Mouse (Mus musculus): ENCODE measurements at regions not wholly inside any gene's neighbourhood (a gene's known extent, or its start where the extent isn't known, plus 50 kb on each side); places are given as distances from the start of the nearest gene placed in this dataset.

GRCm38 (mm10) chr10:117471036-117471817, 91.4 kb upstream of the Cpsf6 start:
- no peak overlapping the region for H3K4me3 ChIP-seq (ENCODE audit: low read depth, low read length)
- no peak overlapping the region for H3K27ac ChIP-seq (ENCODE audit: low read length)
- H3K4me1 ChIP-seq (ENCODE audit: control insufficient read depth, insufficient read depth, low read length): no peaks in the 10 kb centered on the region
- H3K27me3 ChIP-seq (ENCODE audit: control insufficient read depth, insufficient read depth, low read length): no peaks in the 10 kb centered on the region
- no peaks in the 10 kb centered on the region; the same call in 1 of the 2 replicates for H3K9me3 ChIP-seq (ENCODE audit: control insufficient read depth, low read depth, low read length)
- no peaks in the 10 kb centered on the region for H3K36me3 ChIP-seq (ENCODE audit: control insufficient read depth, insufficient read depth, low read length)
- no peak overlapping the region for H3K9ac ChIP-seq (replicated peaks; ENCODE audit: low read depth, low read length)
- no peak overlapping the region for H3K4me2 ChIP-seq (replicated peaks; ENCODE audit: low read depth, low read length)
- ATAC-seq (ENCODE audit: insufficient number of reproducible peaks, insufficient read depth, low FRiP score, low read depth): no peak
- WGBS: 36% methylated on average over 8 of the region's 8 CpGs

- 88% methylated on average over 2 of the region's 2 CpGs for WGBS
- H3K4me2 ChIP-seq (replicated peaks; ENCODE audit: low read depth, low read length): no peak overlapping the region
- H3K4me1 ChIP-seq (ENCODE audit: control insufficient read depth, insufficient read depth, low read length): no peaks in the 10 kb centered on the region
- H3K9me3 ChIP-seq (ENCODE audit: control insufficient read depth, low read depth, low read length): no peaks in the 10 kb centered on the region; the same call in 1 of the 2 replicates
- no peak for ATAC-seq (ENCODE audit: insufficient number of reproducible peaks, insufficient read depth, low FRiP score, low read depth)
- no peaks in the 10 kb centered on the region for H3K27me3 ChIP-seq (ENCODE audit: control insufficient read depth, insufficient read depth, low read length)
- H3K36me3 ChIP-seq (ENCODE audit: control insufficient read depth, insufficient read depth, low read length): no peaks in the 10 kb centered on the region
- no peak overlapping the region for H3K9ac ChIP-seq (replicated peaks; ENCODE audit: low read depth, low read length)
- H3K4me3 ChIP-seq (ENCODE audit: low read depth, low read length): no peak overlapping the region
- H3K27ac ChIP-seq (ENCODE audit: low read length): no peak overlapping the region
These were observed 90.7 kb upstream of the Cpsf6 start for GRCm38 (mm10) chr10:117470481-117470880.

- H3K9ac ChIP-seq (replicated peaks; ENCODE audit: low read depth, low read length): no peak overlapping the region
- WGBS: 94% methylated on average over 3 of the region's 3 CpGs
- ATAC-seq (ENCODE audit: insufficient number of reproducible peaks, insufficient read depth, low FRiP score, low read depth): no peak
These were observed 89.8 kb upstream of the Cpsf6 start for GRCm38 (mm10) chr10:117469573-117470090.

DNA sequence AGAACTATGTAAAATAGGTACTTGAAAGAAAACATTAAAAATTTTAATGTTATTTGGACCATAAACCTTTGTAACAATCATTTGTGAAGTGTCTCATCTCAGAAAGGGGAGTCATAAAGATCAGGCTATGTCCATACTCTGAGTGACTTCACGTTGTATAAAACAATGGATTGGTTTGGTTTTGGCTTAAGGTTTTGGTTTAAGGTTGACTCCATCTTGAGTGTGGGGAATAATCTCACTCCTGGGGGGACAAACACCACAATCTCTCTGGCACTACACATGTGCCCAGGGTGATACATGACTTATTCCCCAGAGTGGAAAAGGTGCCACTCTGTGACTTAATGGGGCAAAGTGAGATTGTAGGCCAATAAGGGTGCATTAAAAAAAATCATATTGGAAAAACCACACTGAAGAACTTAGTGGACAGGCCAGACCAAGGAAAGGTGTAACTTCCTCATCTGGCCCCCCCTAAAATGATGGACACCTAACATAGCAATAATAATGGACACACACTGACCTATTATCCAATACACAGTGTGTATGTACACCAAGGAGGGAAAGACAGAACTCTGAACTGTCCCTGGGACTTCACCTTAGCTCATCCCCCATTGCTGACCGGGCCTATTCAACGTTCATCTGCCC, 89.2 kb upstream of the Cpsf6 start:
- ATAC-seq (ENCODE audit: insufficient number of reproducible peaks, insufficient read depth, low FRiP score, low read depth): no peak
- Histone ChIP-seq H3K9me3 (ENCODE audit: control insufficient read depth, low read depth, low read length) (no peaks in the 10 kb centered on the region; the same call in 1 of the 2 replicates), H3K27ac (ENCODE audit: low read length) (no peak overlapping the region), H3K4me1 (ENCODE audit: control insufficient read depth, insufficient read depth, low read length) (no peaks in the 10 kb centered on the region), H3K9ac (replicated peaks; ENCODE audit: low read depth, low read length) (no peak overlapping the region), H3K4me3 (ENCODE audit: low read depth, low read length) (no peak overlapping the region), H3K27me3 (ENCODE audit: control insufficient read depth, insufficient read depth, low read length) (no peaks in the 10 kb centered on the region), H3K4me2 (replicated peaks; ENCODE audit: low read depth, low read length) (no peak overlapping the region), H3K36me3 (ENCODE audit: control insufficient read depth, insufficient read depth, low read length) (no peaks in the 10 kb centered on the region)
- 89% methylated on average over 3 of the region's 3 CpGs for WGBS

More at GRCm38 (mm10) chr10:117469573-117470090, 89.8 kb upstream of the Cpsf6 start:
- H3K36me3 ChIP-seq (ENCODE audit: control insufficient read depth, insufficient read depth, low read length): no peaks in the 10 kb centered on the region
- no peaks in the 10 kb centered on the region; the same call in 1 of the 2 replicates for H3K9me3 ChIP-seq (ENCODE audit: control insufficient read depth, low read depth, low read length)
- no peaks in the 10 kb centered on the region for H3K4me1 ChIP-seq (ENCODE audit: control insufficient read depth, insufficient read depth, low read length)
- no peak overlapping the region for H3K27ac ChIP-seq (ENCODE audit: low read length)
- no peak overlapping the region for H3K4me3 ChIP-seq (ENCODE audit: low read depth, low read length)
- H3K27me3 ChIP-seq (ENCODE audit: control insufficient read depth, insufficient read depth, low read length): no peaks in the 10 kb centered on the region
- H3K4me2 ChIP-seq (replicated peaks; ENCODE audit: low read depth, low read length): no peak overlapping the region

GRCm38 (mm10) chr10:117468381-117468780, 88.6 kb upstream of the Cpsf6 start:
- Histone ChIP-seq H3K27ac (ENCODE audit: low read length) (no peak overlapping the region), H3K36me3 (ENCODE audit: control insufficient read depth, insufficient read depth, low read length) (no peaks in the 10 kb centered on the region), H3K4me2 (replicated peaks; ENCODE audit: low read depth, low read length) (no peak overlapping the region), H3K4me1 (ENCODE audit: control insufficient read depth, insufficient read depth, low read length) (no peaks in the 10 kb centered on the region), H3K9me3 (ENCODE audit: control insufficient read depth, low read depth, low read length) (no peaks in the 10 kb centered on the region), H3K4me3 (ENCODE audit: low read depth, low read length) (no peak overlapping the region), H3K9ac (replicated peaks; ENCODE audit: low read depth, low read length) (no peak overlapping the region), H3K27me3 (ENCODE audit: control insufficient read depth, insufficient read depth, low read length) (no peaks in the 10 kb centered on the region)
- WGBS: 79% methylated on average over 4 of the region's 4 CpGs
- no peak for ATAC-seq (ENCODE audit: insufficient number of reproducible peaks, insufficient read depth, low FRiP score, low read depth)

DNA sequence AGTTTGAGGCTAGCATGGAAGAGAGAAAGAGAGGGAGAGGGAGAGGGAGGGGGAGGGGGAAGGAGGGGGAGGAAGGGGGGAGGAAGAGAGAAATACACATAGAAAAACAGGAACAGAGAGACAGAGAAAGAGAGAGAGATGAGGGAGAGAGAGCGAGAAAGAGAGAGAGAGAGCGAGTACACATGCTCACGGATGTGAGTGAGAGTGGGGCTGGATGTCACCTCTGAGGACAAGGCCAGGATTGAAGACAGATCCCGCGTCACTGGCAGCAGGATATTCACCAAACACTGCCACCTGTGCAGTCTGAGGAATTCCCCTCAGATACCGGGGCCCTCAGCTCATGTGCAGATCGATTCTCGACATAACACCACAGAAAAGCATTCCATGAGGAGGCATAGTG, 87.3 kb upstream of the Cpsf6 start:
- H3K9me3 ChIP-seq (ENCODE audit: control insufficient read depth, low read depth, low read length): no peaks in the 10 kb centered on the region
- no peaks in the 10 kb centered on the region for H3K36me3 ChIP-seq (ENCODE audit: control insufficient read depth, insufficient read depth, low read length)
- no peak for ATAC-seq (ENCODE audit: insufficient number of reproducible peaks, insufficient read depth, low FRiP score, low read depth)
- no peak overlapping the region for H3K4me3 ChIP-seq (ENCODE audit: low read depth, low read length)
- H3K4me2 ChIP-seq (replicated peaks; ENCODE audit: low read depth, low read length): no peak overlapping the region
- 80% methylated on average over 8 of the region's 8 CpGs for WGBS
- no peaks in the 10 kb centered on the region for H3K27me3 ChIP-seq (ENCODE audit: control insufficient read depth, insufficient read depth, low read length)
- H3K4me1 ChIP-seq (ENCODE audit: control insufficient read depth, insufficient read depth, low read length): no peaks in the 10 kb centered on the region
- no peak overlapping the region for H3K9ac ChIP-seq (replicated peaks; ENCODE audit: low read depth, low read length)
- H3K27ac ChIP-seq (ENCODE audit: low read length): no peak overlapping the region

DNA sequence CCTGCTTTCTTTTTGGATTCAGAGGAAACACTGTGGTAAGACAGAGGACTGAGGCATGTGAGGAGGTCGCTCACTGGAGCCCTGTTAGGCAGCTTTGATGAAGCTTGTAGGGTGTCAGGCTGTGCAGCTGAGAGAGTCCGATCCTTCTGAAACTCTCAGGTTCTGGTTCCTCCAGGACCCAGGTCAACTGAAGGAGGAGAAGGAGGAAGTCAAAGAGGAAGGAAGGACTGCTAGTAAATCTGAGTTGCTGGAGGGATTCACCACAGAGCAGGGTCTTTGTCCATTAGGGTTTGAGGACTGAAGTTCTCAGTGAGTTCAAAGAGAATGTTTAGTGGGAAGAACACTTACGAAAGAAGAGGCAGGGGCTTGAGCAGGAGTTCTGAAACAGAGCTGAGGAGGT, 86.6 kb upstream of the Cpsf6 start:
- Histone ChIP-seq H3K27ac (ENCODE audit: low read length) (no peak overlapping the region), H3K27me3 (ENCODE audit: control insufficient read depth, insufficient read depth, low read length) (no peaks in the 10 kb centered on the region), H3K9me3 (ENCODE audit: control insufficient read depth, low read depth, low read length) (no peaks in the 10 kb centered on the region), H3K36me3 (ENCODE audit: control insufficient read depth, insufficient read depth, low read length) (no peaks in the 10 kb centered on the region), H3K4me3 (ENCODE audit: low read depth, low read length) (no peak overlapping the region), H3K4me1 (ENCODE audit: control insufficient read depth, insufficient read depth, low read length) (peaks cover 4% of the 10 kb centered on the region; the same call in 1 of the 2 replicates), H3K9ac (replicated peaks; ENCODE audit: low read depth, low read length) (no peak overlapping the region), H3K4me2 (replicated peaks; ENCODE audit: low read depth, low read length) (no peak overlapping the region)
- 82% methylated on average over 3 of the region's 3 CpGs for WGBS
- ATAC-seq (ENCODE audit: insufficient number of reproducible peaks, insufficient read depth, low FRiP score, low read depth): no peak

DNA sequence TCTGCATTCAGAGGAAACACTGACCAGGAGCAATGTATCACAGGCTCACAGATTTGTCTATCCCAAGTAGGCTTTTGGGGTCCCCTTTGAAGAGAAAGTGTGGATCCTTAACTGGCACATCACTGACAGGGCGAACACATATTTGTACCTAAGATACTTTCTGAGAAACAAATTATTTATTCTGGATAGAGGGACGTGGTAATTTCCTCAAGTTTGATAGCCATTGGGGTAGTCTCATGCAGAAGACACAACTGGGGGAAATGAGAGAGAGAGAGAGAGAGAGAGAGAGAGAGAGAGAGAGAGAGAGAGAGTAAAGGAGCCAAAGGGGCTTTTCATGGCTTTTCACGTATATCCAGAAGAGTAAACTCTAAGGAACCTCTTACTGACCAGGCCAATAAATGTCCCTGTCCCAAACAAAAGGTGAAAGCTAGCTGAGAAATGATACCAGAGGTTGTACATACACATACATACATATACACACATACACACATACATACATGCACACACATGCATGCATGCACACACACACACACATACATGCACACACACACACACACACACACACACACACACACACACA, 85.9 kb upstream of the Cpsf6 start:
- H3K36me3 ChIP-seq (ENCODE audit: control insufficient read depth, insufficient read depth, low read length): no peaks in the 10 kb centered on the region
- H3K4me3 ChIP-seq (ENCODE audit: low read depth, low read length): no peak overlapping the region
- no peak overlapping the region for H3K9ac ChIP-seq (replicated peaks; ENCODE audit: low read depth, low read length)
- WGBS: 69% methylated on average over 3 of the region's 3 CpGs
- no peaks in the 10 kb centered on the region for H3K27me3 ChIP-seq (ENCODE audit: control insufficient read depth, insufficient read depth, low read length)
- ATAC-seq (ENCODE audit: insufficient number of reproducible peaks, insufficient read depth, low FRiP score, low read depth): no peak
- peaks cover 4% of the 10 kb centered on the region; the same call in 1 of the 2 replicates for H3K4me1 ChIP-seq (ENCODE audit: control insufficient read depth, insufficient read depth, low read length)
- H3K4me2 ChIP-seq (replicated peaks; ENCODE audit: low read depth, low read length): no peak overlapping the region
- H3K9me3 ChIP-seq (ENCODE audit: control insufficient read depth, low read depth, low read length): no peaks in the 10 kb centered on the region
- H3K27ac ChIP-seq (ENCODE audit: low read length): no peak overlapping the region

All from stomach, embryonic 14.5 days (tissue).